Mouse (Mus musculus) heart, postnatal 0 days (tissue): Measurements from ENCODE around the gene Khnyn.

Source experiments
- CTCF ChIP-seq: IDR thresholded peaks from 2 replicates; pipeline ENCODE4 v1.5.1; 2016; ENCODE audit warnings: antibody characterized with exemption, control low read depth, low read depth
- EP300 ChIP-seq: IDR thresholded peaks from 2 replicates; pipeline ENCODE4 v1.6.1; 2016; ENCODE audit warnings: antibody characterized with exemption, low read depth

- TF ChIP-seq CTCF (no peak), EP300 (no peak)
These were observed 15.1 kb downstream of the Khnyn start, which contains the start of gene Sdr39u1 for GRCm38 (mm10) chr14:55899701-55900413.
